Mouse (Mus musculus) spleen, adult 18-20 months (tissue): ENCODE data around the gene Gpr156.

ENCODE experiments used
- DNase-seq, 2 experiments: peaks; one replicate each; pipeline ENCODE4 v3.0.0; 2022; ENCODE audit warnings: mixed read lengths in 2 of 2

Gpr156 gene

DNA sequence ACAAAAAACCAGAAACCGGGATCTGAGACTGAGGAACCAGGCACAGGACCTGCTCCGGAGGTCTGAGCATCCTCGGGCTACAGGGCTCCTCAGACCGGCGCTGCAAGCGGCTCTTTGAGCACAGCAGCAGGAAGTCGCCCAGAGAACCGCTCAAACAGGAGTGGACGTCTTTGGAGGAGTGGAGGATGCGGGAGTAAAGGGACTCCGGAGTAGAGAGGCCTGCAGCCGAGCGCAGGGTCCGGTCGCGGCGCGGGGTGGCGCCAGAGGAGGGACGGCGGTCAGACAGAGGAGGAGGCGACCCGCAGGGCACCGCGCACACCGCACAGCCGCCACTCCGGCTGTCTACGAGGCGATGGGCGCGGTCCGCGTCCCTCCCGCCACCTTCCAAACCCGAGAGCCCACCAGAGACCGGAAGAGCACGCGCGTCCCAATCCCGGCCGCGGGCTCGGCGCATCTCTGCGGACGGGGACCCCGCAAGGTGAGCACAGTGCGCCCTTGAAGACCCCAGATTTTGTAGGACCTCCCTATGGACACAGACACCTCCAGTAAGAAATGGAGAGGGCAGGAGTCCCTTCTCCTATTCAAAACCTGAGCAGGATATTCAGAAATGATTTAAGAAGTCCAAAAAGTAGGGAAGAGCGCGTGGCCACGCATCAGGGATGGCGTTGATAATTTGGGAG, at the start of gene Gpr156:
Gpr156 (plus strand) TSS at position 359 of the 680 bp plus-strand sequence.
- peak; percentile 19 to 37 for DNase-seq

GRCm38 (mm10) chr16:37867791-37868505, 48.3 kb upstream of the Gpr156 start, which contains the start of gene Lrrc58:
Lrrc58 (plus strand) TSS chr16:37868389.
- DNase-seq = peak; percentile 71 to 81

GRCm38 (mm10) chr16:37868506-37869469, 47.5 kb upstream of the Gpr156 start:
- DNase-seq = peak in 1 of 2 experiments; percentile 35

- DNase-seq = no peak
Observed at GRCm38 (mm10) chr16:37869470-37870231, 46.6 kb upstream of the Gpr156 start.

- DNase-seq = no peak
Observed at GRCm38 (mm10) chr16:37871112-37871715, 45.1 kb upstream of the Gpr156 start.

GRCm38 (mm10) chr16:37874501-37875235, 41.6 kb upstream of the Gpr156 start:
- DNase-seq = no peak

DNA sequence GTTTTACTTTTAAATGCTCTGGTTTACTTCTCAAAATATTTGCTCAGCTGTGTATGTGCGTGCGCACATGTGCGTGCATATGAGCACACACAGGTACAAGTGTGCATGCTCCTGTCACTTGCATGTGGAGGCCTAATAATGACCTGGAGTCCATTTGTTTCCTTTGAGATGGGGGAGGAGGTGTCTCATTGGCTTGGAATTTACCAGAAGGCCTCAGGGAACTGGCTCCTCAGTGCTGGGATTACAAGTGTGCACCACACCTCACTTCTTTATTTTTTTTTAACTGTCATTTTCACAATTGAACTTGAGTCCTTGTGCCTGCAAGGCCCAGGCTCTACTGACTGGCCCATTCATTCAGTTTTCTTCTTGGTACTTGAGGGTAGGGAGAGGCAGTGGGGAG, 38.9 kb upstream of the Gpr156 start:
- DNase-seq = no peak

DNA sequence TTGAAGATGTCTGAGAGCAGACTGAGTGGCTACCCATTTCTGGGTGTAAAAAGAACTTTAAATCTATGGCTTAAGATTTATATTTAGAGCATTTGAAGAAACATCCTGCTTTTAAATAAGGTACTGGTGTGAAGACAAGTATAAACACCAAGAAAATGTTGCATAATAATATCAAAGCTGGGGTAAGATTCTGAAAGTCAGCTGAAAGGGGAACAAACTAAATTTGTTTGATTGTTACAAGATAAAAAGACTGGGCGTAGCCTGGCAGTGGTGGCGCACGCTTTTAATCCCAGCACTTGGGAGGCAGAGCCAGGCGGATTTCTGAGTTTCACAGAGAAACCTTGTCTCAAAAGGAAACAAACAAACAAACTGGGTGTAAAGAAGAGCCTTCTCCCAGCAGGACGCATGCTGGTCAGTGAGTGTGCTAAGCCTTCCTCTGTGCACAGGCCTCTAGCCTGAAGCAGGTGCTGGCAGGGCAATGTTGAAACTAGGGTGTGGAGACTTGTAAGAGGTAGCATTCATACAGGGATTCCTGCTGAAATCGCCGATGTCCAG, 37.3 kb upstream of the Gpr156 start:
- DNase-seq = no peak

DNA sequence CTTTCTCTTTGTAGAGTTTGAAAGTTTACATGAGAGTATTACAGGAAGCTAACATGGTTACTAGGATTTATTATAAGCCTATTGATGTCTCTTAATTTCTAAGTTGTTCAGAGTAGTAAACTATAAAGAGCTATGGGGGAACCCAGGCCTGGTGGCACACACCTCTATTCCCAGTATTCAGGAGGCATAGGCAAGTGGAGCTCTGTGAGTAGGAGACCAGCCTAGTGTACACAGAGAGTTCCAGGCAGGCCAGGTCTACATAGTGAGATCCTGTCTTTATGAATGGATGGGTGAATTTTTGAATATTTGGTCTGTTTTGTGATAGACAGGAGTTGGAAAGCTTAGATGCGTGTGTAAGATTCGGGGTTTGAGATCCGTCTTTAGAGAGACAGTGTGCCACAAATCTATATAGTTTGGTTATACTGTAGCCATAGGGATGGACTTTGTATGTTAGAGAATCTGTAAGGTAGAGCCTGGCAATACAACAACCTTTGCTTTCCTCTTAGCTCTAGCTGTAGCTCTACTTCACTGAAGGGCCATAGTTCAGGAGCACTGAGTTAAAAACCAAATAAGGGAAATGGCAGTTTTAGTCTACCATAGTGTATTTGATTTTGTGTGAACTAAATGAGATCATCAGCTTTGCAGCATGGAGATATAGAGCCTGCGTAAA, 36.4 kb upstream of the Gpr156 start:
- DNase-seq = no peak

- DNase-seq = no peak
Observed at GRCm38 (mm10) chr16:37881168-37881567, 35.1 kb upstream of the Gpr156 start.

- DNase-seq = no peak
Observed at GRCm38 (mm10) chr16:37888986-37889385, 27.3 kb upstream of the Gpr156 start.

- no peak for DNase-seq
Observed at GRCm38 (mm10) chr16:37892667-37893066, 23.6 kb upstream of the Gpr156 start.

GRCm38 (mm10) chr16:37893381-37893780, 22.9 kb upstream of the Gpr156 start:
- no peak for DNase-seq

- no peak for DNase-seq
Observed at GRCm38 (mm10) chr16:37893942-37894341, 22.4 kb upstream of the Gpr156 start.

- no peak for DNase-seq
Observed at GRCm38 (mm10) chr16:37898790-37899189, 17.5 kb upstream of the Gpr156 start.

DNA sequence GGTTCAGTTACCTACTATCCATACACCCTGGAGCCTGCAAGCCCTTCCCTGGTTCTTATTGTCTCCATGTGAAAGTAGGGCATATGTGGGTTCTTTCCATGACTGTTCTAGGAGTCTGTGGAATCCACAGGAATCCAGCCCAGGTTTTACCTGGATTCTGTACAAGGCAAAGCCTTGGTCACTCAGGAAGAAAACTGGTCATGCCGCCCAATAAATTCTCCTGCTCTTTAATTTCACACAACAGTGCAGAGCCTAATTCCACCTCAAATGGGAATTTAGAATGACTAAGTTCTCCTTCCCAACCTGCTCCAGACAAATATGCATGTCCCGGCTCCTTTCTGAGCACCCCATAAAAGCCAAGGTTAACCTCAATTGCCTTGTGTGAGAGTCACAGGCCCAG, 16.9 kb upstream of the Gpr156 start:
- no peak for DNase-seq

- DNase-seq = no peak
Observed at GRCm38 (mm10) chr16:37901318-37901717, 15.0 kb upstream of the Gpr156 start.

GRCm38 (mm10) chr16:37906456-37906855, 9.8 kb upstream of the Gpr156 start:
- no peak for DNase-seq

DNA sequence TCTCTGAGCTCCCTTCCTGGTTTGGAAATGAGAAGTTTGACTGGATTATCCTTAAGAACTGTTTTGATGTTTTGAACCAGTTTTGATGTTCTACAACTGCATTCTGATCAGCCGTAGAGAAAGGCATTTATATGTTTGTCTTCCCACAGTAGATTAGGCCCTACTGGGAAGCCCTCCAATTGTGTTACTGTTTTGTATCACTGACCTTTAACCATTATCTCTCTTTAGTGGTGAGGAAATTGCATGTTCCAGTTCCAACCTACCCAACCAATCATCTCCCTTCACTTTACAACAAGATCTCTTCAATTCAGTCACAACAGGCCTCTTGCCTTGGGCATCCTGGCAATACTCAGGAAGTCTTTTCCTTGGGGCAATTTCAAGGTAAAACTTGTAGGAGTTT, 5.2 kb upstream of the Gpr156 start:
- DNase-seq = no peak

GRCm38 (mm10) chr16:37916818-37917201, 514 bp downstream of the Gpr156 start:
- peak; percentile 11 to 37 for DNase-seq
